Mouse (Mus musculus) liver, postnatal 0 days (tissue): ENCODE results near the gene Vmn2r117. TPM values are rescaled to one million over a fixed set of nuclear protein-coding genes. Genes with fewer than 3 reads are reported as not detected.
"Not testable (repeated sequence)": the region's sequence is repeated elsewhere in the genome, so short reads cannot be mapped to it uniquely, and the experiment has no call there.

Experiments
- ATAC-seq: fragments of 200-750 bp; cut with Nextera tagmentation; 2 replicates; pipeline ENCODE4 v1.8.0; 2017; ENCODE audit warnings: mild to moderate bottlenecking, moderate library complexity
- DNase-seq: peaks from one replicate; pipeline ENCODE4 v3.0.0-alpha.2; 2016
- H3K27ac ChIP-seq: fragments of 300-500 bp; sonication (generic); 2 replicates; pipeline ENCODE4 v1.5.1; 2014; ENCODE audit warnings: antibody characterized with exemption, moderate library complexity, mild to moderate bottlenecking, low read depth
- H3K27me3 ChIP-seq: fragments of 300-500 bp; sonication (generic); 2 replicates; pipeline ENCODE4 v1.6.1; 2014; ENCODE audit warnings: low read length, control low read depth, mixed read lengths; ENCODE audit not compliant: insufficient read depth
- H3K36me3 ChIP-seq: fragments of 300-500 bp; sonication (generic); replicated peaks from 2 replicates; pipeline ENCODE4 v1.6.1; 2014; ENCODE audit warnings: mild to moderate bottlenecking, control low read depth, low read length, moderate library complexity, mixed read lengths; ENCODE audit not compliant: insufficient read depth
- H3K4me1 ChIP-seq: fragments of 300-500 bp; sonication (generic); 2 replicates; pipeline ENCODE4 v1.6.1; 2014; ENCODE audit warnings: antibody characterized with exemption, mild to moderate bottlenecking, control low read depth; ENCODE audit not compliant: insufficient read depth
- H3K4me2 ChIP-seq: fragments of 300-500 bp; sonication (generic); 2 replicates; pipeline ENCODE4 v1.6.1; 2014; ENCODE audit warnings: low read depth, mild to moderate bottlenecking, low read length, moderate library complexity, mixed read lengths
- H3K4me3 ChIP-seq: fragments of 300-500 bp; sonication (generic); 2 replicates; pipeline ENCODE4 v1.5.1; 2014; ENCODE audit warnings: low read depth, low read length
- H3K9ac ChIP-seq: fragments of 300-500 bp; sonication (generic); replicated peaks from 2 replicates; pipeline ENCODE4 v1.6.1; 2014; ENCODE audit warnings: mild to moderate bottlenecking, moderate library complexity
- H3K9me3 ChIP-seq: fragments of 300-500 bp; sonication (generic); 2 replicates; pipeline ENCODE4 v1.6.1; 2016; ENCODE audit warnings: mild to moderate bottlenecking, control low read depth, low read length, mixed read lengths
- CTCF ChIP-seq: sonication (generic); IDR thresholded peaks from 2 replicates; pipeline ENCODE4 v1.5.1; 2016; ENCODE audit warnings: antibody characterized with exemption, low read depth
- EP300 ChIP-seq: IDR thresholded peaks from 2 replicates; pipeline ENCODE4 v1.6.1; 2016; ENCODE audit warnings: antibody characterized with exemption, low read depth, mild to moderate bottlenecking
- whole genome bisulfite sequencing: fragments of 180-500 bp; shearing (Covaris S2); extraction: QIAGEN DNeasy Blood & Tissue Kit; methylation state at CpG from one replicate; pipeline ENCODE4 v1.1.7; 2014; ENCODE audit not compliant: insufficient replicate concordance; 5-methylcytosine and 5-hydroxymethylcytosine counted together
- polyA plus RNA-seq: library from polyadenylated mRNA; unstranded; fragments of >200 nt; fragmentation: Nextera tagmentation; extraction: Ambion mirVana; gene quantifications from 2 replicates; pipeline ENCODE4 v1.2.1, GENCODE M21; 2015

The Vmn2r117 gene
- polyA plus RNA-seq = not detected in 2 replicates

- H3K27ac ChIP-seq, H3K4me3 ChIP-seq, H3K4me2 ChIP-seq, H3K4me1 ChIP-seq, DNase-seq, H3K27me3 ChIP-seq, ATAC-seq, H3K36me3 ChIP-seq, H3K9me3 ChIP-seq, H3K9ac ChIP-seq: not testable (repeated sequence)
- WGBS = 35% methylated on average over 1 of the region's 1 CpGs
Measured at GRCm38 (mm10) chr17:23479599-23479998, at the start of gene Vmn2r117. Vmn2r117 (minus strand) TSS chr17:23479699.

GRCm38 (mm10) chr17:23522941-23523732, 43.6 kb upstream of the Vmn2r117 start:
- not testable (repeated sequence) for H3K9ac ChIP-seq, H3K9me3 ChIP-seq, H3K27ac ChIP-seq, DNase-seq, H3K4me1 ChIP-seq, H3K4me2 ChIP-seq, H3K27me3 ChIP-seq, H3K4me3 ChIP-seq, H3K36me3 ChIP-seq
- ATAC-seq = 0 out of 2 replicates have a peak, but pooled peaks have one; percentile 50
- WGBS = 53% methylated on average over 30 of the region's 30 CpGs

GRCm38 (mm10) chr17:23518701-23519423, 39.4 kb upstream of the Vmn2r117 start:
- Histone ChIP-seq H3K4me1 (no peaks in the 10 kb centered on the region), H3K4me3 (no peak overlapping the region), H3K9me3 (no peaks in the 10 kb centered on the region), H3K4me2 (no peak overlapping the region), H3K27ac (no peak overlapping the region), H3K9ac (no peak overlapping the region), H3K27me3 (no peaks in the 10 kb centered on the region), H3K36me3 (no peaks in the 10 kb centered on the region)
- DNase-seq (no peak), ATAC-seq (0 out of 2 replicates have a peak, but pooled peaks have one; percentile 19)
- TF ChIP-seq EP300 = no peak
- no peak for TF ChIP-seq CTCF
- 68% methylated on average over 2 of the region's 2 CpGs for WGBS

GRCm38 (mm10) chr17:23433150-23433679, 46.3 kb downstream of the Vmn2r117 start:
- 70% methylated on average over 6 of the region's 6 CpGs for WGBS
- ATAC-seq (no peak), DNase-seq (no peak)
- no peaks in the 10 kb centered on the region for H3K9me3 ChIP-seq
- H3K4me3 ChIP-seq = no peak overlapping the region
- no peak overlapping the region for H3K9ac ChIP-seq
- H3K27ac ChIP-seq = no peak overlapping the region
- H3K4me2 ChIP-seq = no peak overlapping the region
- H3K27me3 ChIP-seq = no peaks in the 10 kb centered on the region
- H3K4me1 ChIP-seq = no peaks in the 10 kb centered on the region
- TF ChIP-seq EP300 = no peak
- TF ChIP-seq CTCF = no peak
- H3K36me3 ChIP-seq = no peaks in the 10 kb centered on the region

Other genes with a start within 250 kb of the Vmn2r117 start
- gene Vmn2r114, start 167.2 kb downstream of the Vmn2r117 start, polyA plus RNA-seq = not detected in 2 replicates
- not detected in 2 replicates for gene Vmn2r115, start 136.0 kb downstream of the Vmn2r117 start, polyA plus RNA-seq
- gene Vmn2r116, start 95.1 kb downstream of the Vmn2r117 start, polyA plus RNA-seq = not detected in 2 replicates
- gene Zfp213, start 84.5 kb upstream of the Vmn2r117 start, polyA plus RNA-seq = 5.2 and 5.5 TPM in 2 replicates
- gene Zfp13, start 119.8 kb upstream of the Vmn2r117 start, polyA plus RNA-seq = 1.1 and 1.4 TPM in 2 replicates
- not detected in 2 replicates for gene Zscan10, start 121.2 kb upstream of the Vmn2r117 start, polyA plus RNA-seq
- gene Mmp25, start 165.6 kb upstream of the Vmn2r117 start, polyA plus RNA-seq = 0.49 and 0.67 TPM in 2 replicates
- gene Bicdl2, start 180.8 kb upstream of the Vmn2r117 start, polyA plus RNA-seq = 0.05 and 0.31 TPM in 2 replicates
- gene Hcfc1r1, start 193.9 kb upstream of the Vmn2r117 start, polyA plus RNA-seq = 26.6 and 28.6 TPM in 2 replicates
- gene Thoc6, start 194.2 kb upstream of the Vmn2r117 start, polyA plus RNA-seq = 8.5 and 10.3 TPM in 2 replicates
- 28.1 and 29.7 TPM in 2 replicates for gene Tnfrsf12a, start 197.8 kb upstream of the Vmn2r117 start, polyA plus RNA-seq
- 0.94 and 1.3 TPM in 2 replicates for gene Cldn6, start 199.6 kb upstream of the Vmn2r117 start, polyA plus RNA-seq
- 0.09 and 0.12 TPM in 2 replicates for gene Cldn9, start 204.3 kb upstream of the Vmn2r117 start, polyA plus RNA-seq
- not detected in 2 replicates for gene 1520401A03Rik, start 243.1 kb upstream of the Vmn2r117 start, polyA plus RNA-seq
- 12.5 and 13.9 TPM in 2 replicates for gene Pkmyt1, start 246.6 kb upstream of the Vmn2r117 start, polyA plus RNA-seq